Mouse (Mus musculus) B cell, adult (primary cell): ENCODE measurements around the gene Ptpn22. TPM values are rescaled to one million over a fixed set of nuclear protein-coding genes. Genes with fewer than 3 reads are reported as not detected.

ENCODE experiments used
- total RNA-seq: library from RNA; stranded (reverse); gene quantifications from 4 replicates; pipeline ENCODE4 v1.2.4, GENCODE M21; 2023; ENCODE audit not compliant: inconsistent age

Gene Ptpn22
- total RNA-seq, result 121 to 169 TPM (median 142 TPM) in 4 replicates

GRCm38 (mm10) chr3:103858881-103859801 is at the start of gene Ptpn22:
Gene Ptpn22 (plus strand): TSS chr3:103859795.

GRCm38 (mm10) chr3:103832426-103832825 is 27.2 kb upstream of the Ptpn22 start, which contains the start of gene Bcl2l15:
Gene Bcl2l15 (plus strand): TSS chr3:103832601.

GRCm38 (mm10) chr3:103914010-103914669 is 54.5 kb downstream of the Ptpn22 start, which contains the start of gene Rsbn1:
Gene Rsbn1 (plus strand): TSS chr3:103914120.

Other genes starting within 250 kb of the Ptpn22 start
- 1.7 to 2.8 TPM (median 2.0 TPM) in 4 replicates for gene Atg4a-ps, start 213.7 kb upstream of the Ptpn22 start, total RNA-seq
- gene Olfml3, start 121.8 kb upstream of the Ptpn22 start, total RNA-seq, result 1.2 to 2.2 TPM (median 1.5 TPM) in 4 replicates
- gene Gm10964, start 120.4 kb upstream of the Ptpn22 start, total RNA-seq, result not detected in 4 replicates
- gene Hipk1, start 68.2 kb upstream of the Ptpn22 start, total RNA-seq, result 194 to 217 TPM (median 210 TPM) in 4 replicates
- 19.0 to 27.0 TPM (median 24.3 TPM) in 4 replicates for gene Dclre1b, start 50.4 kb upstream of the Ptpn22 start, total RNA-seq
- 24.1 to 27.3 TPM (median 26.1 TPM) in 4 replicates for gene Ap4b1, start 50.3 kb upstream of the Ptpn22 start, total RNA-seq
- gene Gm43064, start 50.2 kb upstream of the Ptpn22 start, total RNA-seq, result 0.54 to 2.0 TPM (median 0.58 TPM) in 3 of 4 replicates, not detected in the other
- gene Bcl2l15, start 27.2 kb upstream of the Ptpn22 start, total RNA-seq, result 0.48 to 2.0 TPM (median 1.2 TPM) in 3 of 4 replicates, not detected in the other
- 44.0 to 51.5 TPM (median 49.9 TPM) in 4 replicates for gene Rsbn1, start 54.3 kb downstream of the Ptpn22 start, total RNA-seq
- 22.0 to 28.4 TPM (median 23.6 TPM) in 4 replicates for gene Phtf1, start 108.3 kb downstream of the Ptpn22 start, total RNA-seq